Mouse (Mus musculus) neural tube, embryonic 12.5 days (tissue): Measurements from ENCODE around the gene Rbfox3. TPM values are rescaled to one million over a fixed set of nuclear protein-coding genes. Genes with fewer than 3 reads are reported as not detected.

Source experiments
- ATAC-seq: fragments of 200-750 bp; cut with Nextera tagmentation; 2 replicates; pipeline ENCODE4 v1.8.0; 2017; ENCODE audit warnings: low read depth, mild to moderate bottlenecking, moderate TSS enrichment, moderate library complexity; ENCODE audit not compliant: low FRiP score
- H3K27ac ChIP-seq: fragments of 300-500 bp; sonication (generic); 2 replicates; pipeline ENCODE4 v1.5.1; 2016
- H3K27me3 ChIP-seq: fragments of 300-500 bp; sonication (generic); replicated peaks from 2 replicates; pipeline ENCODE4 v1.6.1; 2016; ENCODE audit warnings: mild to moderate bottlenecking
- H3K36me3 ChIP-seq: fragments of 300-500 bp; sonication (generic); 2 replicates; pipeline ENCODE4 v1.6.1; 2016; ENCODE audit warnings: mild to moderate bottlenecking
- H3K4me1 ChIP-seq: fragments of 300-500 bp; sonication (generic); 2 replicates; pipeline ENCODE4 v1.6.1; 2016
- H3K4me2 ChIP-seq: fragments of 300-500 bp; sonication (generic); replicated peaks from 2 replicates; pipeline ENCODE4 v1.6.1; 2016; ENCODE audit warnings: mild to moderate bottlenecking
- H3K4me3 ChIP-seq: fragments of 300-500 bp; sonication (generic); 2 replicates; pipeline ENCODE4 v1.5.1; 2016
- H3K9ac ChIP-seq: fragments of 300-500 bp; sonication (generic); 2 replicates; pipeline ENCODE4 v1.6.1; 2016; ENCODE audit warnings: mild to moderate bottlenecking
- H3K9me3 ChIP-seq: fragments of 300-500 bp; sonication (generic); 2 replicates; pipeline ENCODE4 v1.6.1; 2016; ENCODE audit warnings: mild to moderate bottlenecking
- WGBS: fragments of 180-500 bp; shearing (Covaris S2); methylation state at CpG from one replicate; pipeline ENCODE4 v1.1.7; 2016; 5-methylcytosine and 5-hydroxymethylcytosine counted together
- polyA plus RNA-seq: library from polyadenylated mRNA; unstranded; fragments of >200 nt; fragmentation: Nextera tagmentation; extraction: Ambion mirVana; gene quantifications from 2 replicates; pipeline ENCODE4 v1.2.1, GENCODE M21; 2016

Rbfox3 gene
- polyA plus RNA-seq, 1 experiment from 2014 or later, result 52.6 TPM

DNA sequence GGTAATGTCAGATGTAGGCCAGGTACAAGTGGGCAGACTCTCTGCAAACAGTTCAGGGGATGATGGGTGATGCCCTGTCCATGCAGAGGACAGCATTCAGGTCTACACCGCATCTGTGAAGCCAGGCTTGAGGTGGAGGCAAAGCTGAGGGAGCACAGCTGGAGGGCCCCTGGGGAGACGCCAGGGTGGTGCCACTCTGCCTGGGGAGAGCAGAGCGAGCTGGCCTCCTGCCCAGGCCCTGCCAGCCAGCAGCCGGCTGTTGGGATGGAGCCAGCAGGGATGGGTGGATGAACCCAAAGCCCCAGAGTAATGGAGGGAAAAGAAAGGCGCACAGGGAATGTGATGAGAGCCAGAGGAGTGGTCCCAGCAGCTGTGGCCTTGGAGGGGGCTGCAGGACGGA lies 399.5 kb downstream of the Rbfox3 start:
- no peak overlapping the region for H3K9ac ChIP-seq
- peak overlapping the region; percentile 20; the same call in 1 of the 2 replicates for H3K4me2 ChIP-seq
- peaks cover 30% of the 10 kb centered on the region for H3K4me1 ChIP-seq
- no peaks in the 10 kb centered on the region for H3K36me3 ChIP-seq
- H3K4me3 ChIP-seq, result no peak overlapping the region
- no peaks in the 10 kb centered on the region for H3K9me3 ChIP-seq
- peak; percentile 25 for ATAC-seq
- no peak overlapping the region for H3K27ac ChIP-seq
- no peaks in the 10 kb centered on the region for H3K27me3 ChIP-seq
- 67% methylated on average over 6 of the region's 6 CpGs for WGBS

DNA sequence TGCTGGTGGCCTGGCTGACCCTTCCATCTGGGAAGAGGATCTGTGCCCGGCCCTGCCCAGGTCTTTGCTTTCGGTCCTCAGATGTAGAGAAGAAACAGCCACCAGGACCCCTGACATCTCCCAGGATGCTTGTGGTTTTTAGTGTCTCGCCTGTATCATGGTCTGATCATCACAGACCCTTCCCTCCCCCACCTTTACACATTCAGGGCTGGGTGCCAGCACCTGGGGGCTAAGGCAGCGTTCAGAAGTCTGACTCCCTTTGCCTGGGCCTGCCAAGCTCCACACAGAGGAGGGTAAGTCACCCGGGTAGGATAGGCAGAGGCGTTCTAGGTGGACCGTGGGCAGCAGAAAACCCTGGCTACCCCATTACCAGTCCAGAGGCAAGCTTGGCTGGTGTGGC lies 403.1 kb downstream of the Rbfox3 start:
- no peaks in the 10 kb centered on the region for H3K9me3 ChIP-seq
- H3K4me2 ChIP-seq, result no peak overlapping the region
- ATAC-seq, result no peak
- no peak overlapping the region for H3K4me3 ChIP-seq
- H3K4me1 ChIP-seq, result peaks cover 25% of the 10 kb centered on the region
- H3K9ac ChIP-seq, result no peak overlapping the region
- H3K27me3 ChIP-seq, result peaks cover 16% of the 10 kb centered on the region
- no peak overlapping the region for H3K27ac ChIP-seq
- 81% methylated on average over 7 of the region's 7 CpGs for WGBS
- H3K36me3 ChIP-seq, result no peaks in the 10 kb centered on the region

DNA sequence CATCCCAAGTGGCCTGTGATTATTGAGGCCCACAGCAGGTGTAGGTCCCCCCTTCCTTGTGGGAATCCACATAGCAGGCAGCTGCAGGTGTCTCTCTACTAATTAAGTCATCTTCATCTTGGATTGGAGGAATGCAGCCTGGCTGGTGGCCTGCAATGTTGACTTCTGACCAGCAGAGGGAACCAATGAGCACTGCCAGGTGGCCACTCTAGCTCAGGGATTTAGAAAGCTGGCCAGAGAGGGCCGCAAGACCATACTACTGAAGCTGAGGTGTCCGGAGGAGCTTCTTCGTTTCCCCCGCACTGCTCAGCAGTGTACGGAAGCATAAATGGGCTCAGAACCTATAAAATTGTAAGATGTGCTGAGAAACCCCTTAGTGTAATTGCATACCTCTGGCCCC lies 403.5 kb downstream of the Rbfox3 start:
- no peak overlapping the region for H3K4me3 ChIP-seq
- H3K9ac ChIP-seq, result no peak overlapping the region
- WGBS, result 44% methylated on average over 5 of the region's 5 CpGs
- H3K27me3 ChIP-seq, result peaks cover 20% of the 10 kb centered on the region
- H3K4me2 ChIP-seq, result no peak overlapping the region
- no peaks in the 10 kb centered on the region for H3K36me3 ChIP-seq
- no peaks in the 10 kb centered on the region for H3K9me3 ChIP-seq
- H3K4me1 ChIP-seq, result peaks cover 22% of the 10 kb centered on the region
- H3K27ac ChIP-seq, result no peak overlapping the region
- no peak for ATAC-seq

DNA sequence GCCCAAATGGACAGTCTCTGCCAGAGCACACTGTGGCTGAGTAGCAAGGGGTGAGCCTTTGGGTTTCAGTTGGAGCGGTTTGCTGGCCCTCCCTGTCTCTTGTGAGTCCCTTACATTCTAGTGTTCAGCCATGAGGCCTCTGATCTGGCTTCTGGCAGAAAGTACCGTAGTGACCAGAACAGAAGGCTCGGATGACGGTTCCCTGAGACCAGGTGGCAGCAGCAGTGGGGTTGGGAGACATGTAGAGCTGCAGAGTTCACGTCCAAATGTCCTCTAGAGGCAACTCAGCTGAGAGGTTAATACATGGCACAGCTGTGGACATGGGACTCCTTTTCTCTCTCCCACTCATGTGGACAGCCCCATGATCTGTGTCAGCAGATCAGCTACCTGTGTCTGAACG lies 404.3 kb downstream of the Rbfox3 start:
- no peak for ATAC-seq
- Histone ChIP-seq H3K27ac (no peak overlapping the region), H3K4me1 (peaks cover 14% of the 10 kb centered on the region)

DNA sequence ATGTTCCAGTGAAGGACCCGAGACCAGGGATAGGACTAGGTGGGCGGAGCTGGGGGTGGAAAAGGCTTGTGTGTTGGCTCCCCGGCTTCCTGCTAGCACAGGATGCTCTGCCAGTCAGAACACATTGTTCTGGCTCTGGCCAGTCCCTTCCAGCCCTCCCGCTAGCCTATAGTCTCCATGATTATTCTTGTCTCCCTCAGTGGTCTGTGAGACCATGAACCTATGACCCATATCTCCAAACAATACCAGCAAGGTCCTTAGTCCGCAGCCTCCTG lies 407.3 kb downstream of the Rbfox3 start:
- Histone ChIP-seq H3K4me2 (no peak overlapping the region), H3K27ac (no peak overlapping the region), H3K9me3 (no peaks in the 10 kb centered on the region), H3K27me3 (peaks cover 21% of the 10 kb centered on the region), H3K4me3 (no peak overlapping the region), H3K9ac (no peak overlapping the region), H3K36me3 (peaks cover 5% of the 10 kb centered on the region; the same call in 1 of the 2 replicates), H3K4me1 (peaks cover 9% of the 10 kb centered on the region; the same call in 1 of the 2 replicates)
- ATAC-seq, result no peak
- 65% methylated on average over 5 of the region's 5 CpGs for WGBS

More for the DNA sequence above, 404.3 kb downstream of the Rbfox3 start:
- no peak overlapping the region for H3K9ac ChIP-seq
- H3K4me2 ChIP-seq, result no peak overlapping the region
- WGBS, result 89% methylated on average over 6 of the region's 6 CpGs
- H3K36me3 ChIP-seq, result no peaks in the 10 kb centered on the region
- H3K4me3 ChIP-seq, result no peak overlapping the region
- no peaks in the 10 kb centered on the region for H3K9me3 ChIP-seq
- H3K27me3 ChIP-seq, result peaks cover 21% of the 10 kb centered on the region

DNA sequence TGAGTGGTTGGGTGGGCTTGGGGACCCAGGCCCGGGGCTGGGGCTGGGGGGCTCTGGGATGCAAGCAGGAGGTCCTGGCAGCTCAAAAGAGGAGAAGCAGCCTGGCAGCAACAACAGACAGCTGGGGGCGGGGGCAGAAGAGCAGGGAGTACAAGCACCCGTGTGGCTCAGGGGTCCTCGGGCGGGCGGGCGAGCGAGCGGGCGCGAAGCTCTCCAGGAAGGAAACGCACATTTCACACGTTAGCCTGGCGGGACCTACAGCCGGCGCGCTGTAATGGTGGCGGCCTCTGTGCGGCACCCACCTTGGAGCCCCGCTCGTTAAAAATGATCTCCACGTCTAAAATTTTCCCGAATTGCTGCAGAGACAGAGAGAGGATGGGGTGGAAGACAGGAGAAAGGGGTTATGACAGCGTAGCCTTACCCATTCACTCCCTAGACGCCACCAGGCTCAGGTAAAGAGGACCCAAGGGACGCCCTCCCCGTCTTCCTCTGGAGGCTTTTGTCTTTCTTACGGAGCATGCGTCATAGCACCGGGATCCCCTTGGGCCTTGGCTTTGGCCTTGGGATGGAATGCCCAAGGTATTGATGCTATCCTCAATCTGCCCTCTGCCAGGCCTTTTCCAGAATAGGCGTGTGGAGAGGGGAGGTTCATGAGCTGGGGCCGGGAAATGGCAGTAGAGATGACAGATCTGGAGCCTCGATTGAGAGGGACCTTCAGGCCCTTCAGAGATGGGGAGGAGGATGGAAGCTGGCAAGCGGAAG lies 407.8 kb downstream of the Rbfox3 start:
- H3K4me2 ChIP-seq, result peak overlapping the region; percentile 22; the same call in 1 of the 2 replicates
- no peak for ATAC-seq

DNA sequence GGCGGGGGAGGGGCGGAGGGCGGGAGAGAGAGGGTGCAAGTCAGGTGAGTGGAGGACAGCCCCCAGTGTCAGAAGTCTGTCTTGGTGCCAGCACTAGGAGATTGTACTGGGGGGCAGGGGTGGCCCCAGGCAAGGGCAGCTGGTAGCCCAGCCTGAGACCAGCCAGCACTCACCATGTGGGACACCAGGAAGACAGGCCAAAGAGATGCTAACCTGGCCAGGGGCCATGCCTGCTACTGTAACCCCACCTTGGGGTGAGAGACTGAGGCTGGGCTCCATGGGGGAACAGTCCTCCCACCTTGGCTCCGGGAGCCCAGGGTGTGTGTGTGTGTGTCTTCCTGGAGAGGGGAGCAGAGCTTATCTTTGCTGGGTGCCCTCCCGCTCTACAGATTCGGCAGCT lies 408.4 kb downstream of the Rbfox3 start:
- H3K4me3 ChIP-seq, result no peak overlapping the region

More for the DNA sequence above, 407.8 kb downstream of the Rbfox3 start:
- Histone ChIP-seq H3K9me3 (no peaks in the 10 kb centered on the region), H3K36me3 (peaks cover 5% of the 10 kb centered on the region; the same call in 1 of the 2 replicates), H3K27ac (no peak overlapping the region), H3K4me3 (no peak overlapping the region), H3K27me3 (peaks cover 21% of the 10 kb centered on the region), H3K9ac (no peak overlapping the region), H3K4me1 (peaks cover 9% of the 10 kb centered on the region; the same call in 1 of the 2 replicates)
- WGBS, result 25% methylated on average over 34 of the region's 34 CpGs

DNA sequence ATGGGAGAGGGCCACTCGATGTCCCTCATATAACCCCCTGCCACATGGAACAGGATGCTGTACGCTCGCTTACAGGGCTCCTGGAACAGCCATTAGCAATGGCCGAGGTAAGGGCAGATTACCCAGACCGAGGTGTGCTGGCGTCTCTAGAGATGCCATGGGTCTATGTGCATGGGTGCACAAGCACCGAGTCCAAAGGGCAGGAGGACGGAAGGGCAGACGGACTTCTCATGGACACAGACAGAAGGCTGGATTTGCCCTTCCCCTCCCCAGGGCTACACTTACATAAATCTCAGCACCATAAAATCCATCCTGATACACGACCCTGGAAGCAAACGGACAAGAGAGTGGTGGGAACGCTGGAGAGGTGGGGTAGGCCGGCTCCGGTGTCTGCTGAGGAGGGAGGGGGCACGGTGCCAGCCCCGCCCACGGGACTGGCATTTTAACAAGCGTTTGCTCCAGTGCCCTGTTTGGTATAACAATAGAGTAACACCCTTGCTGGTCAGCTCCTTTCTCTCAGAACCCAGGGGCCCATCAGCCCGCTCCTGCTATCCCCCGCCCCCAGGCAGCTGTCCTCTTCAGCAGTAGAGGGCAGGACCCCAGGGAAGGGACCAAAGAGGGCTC lies 415.2 kb downstream of the Rbfox3 start:
- WGBS, result 39% methylated on average over 20 of the region's 20 CpGs
- Histone ChIP-seq H3K9ac (no peak overlapping the region), H3K4me3 (no peak overlapping the region), H3K4me1 (peaks cover 19% of the 10 kb centered on the region), H3K4me2 (no peak overlapping the region), H3K36me3 (no peaks in the 10 kb centered on the region), H3K27ac (no peak overlapping the region), H3K27me3 (no peaks in the 10 kb centered on the region), H3K9me3 (no peaks in the 10 kb centered on the region)
- no peak for ATAC-seq

More for the DNA sequence above, 408.4 kb downstream of the Rbfox3 start:
- H3K9ac ChIP-seq, result no peak overlapping the region
- peak overlapping the region; percentile 22; the same call in 1 of the 2 replicates for H3K4me2 ChIP-seq
- no peak for ATAC-seq
- 0 out of 2 replicates have a peak, but pooled peaks cover 9% of the 10 kb centered on the region for H3K4me1 ChIP-seq
- H3K9me3 ChIP-seq, result no peaks in the 10 kb centered on the region
- H3K27ac ChIP-seq, result no peak overlapping the region
- H3K36me3 ChIP-seq, result peaks cover 5% of the 10 kb centered on the region; the same call in 1 of the 2 replicates
- peaks cover 21% of the 10 kb centered on the region for H3K27me3 ChIP-seq
- WGBS, result 58% methylated on average over 6 of the region's 6 CpGs

DNA sequence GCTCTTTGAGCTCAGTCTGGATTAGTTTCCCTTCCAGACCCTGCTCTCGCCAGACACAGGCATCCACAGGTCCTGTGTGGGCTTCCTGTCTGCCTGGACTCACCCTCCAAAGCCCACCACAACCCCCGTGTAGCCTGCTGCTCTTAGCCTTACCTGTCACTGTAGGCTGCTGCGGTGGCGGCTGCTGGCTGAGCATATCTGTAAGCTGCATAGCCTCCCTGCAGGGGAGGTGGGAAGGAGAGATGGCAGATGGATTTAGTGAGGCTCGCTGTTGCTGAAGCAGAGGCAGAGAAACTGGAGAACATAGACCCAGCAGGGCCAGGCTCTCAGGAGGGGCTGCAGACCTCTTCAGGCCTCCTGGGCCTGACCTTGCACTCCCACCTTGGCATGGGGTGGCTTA lies 416.3 kb downstream of the Rbfox3 start:
- H3K4me2 ChIP-seq, result no peak overlapping the region
- peaks cover 27% of the 10 kb centered on the region for H3K4me1 ChIP-seq
- ATAC-seq, result no peak
- H3K9me3 ChIP-seq, result no peaks in the 10 kb centered on the region
- no peak overlapping the region for H3K4me3 ChIP-seq
- no peaks in the 10 kb centered on the region for H3K27me3 ChIP-seq
- no peak overlapping the region for H3K27ac ChIP-seq
- H3K9ac ChIP-seq, result no peak overlapping the region
- 49% methylated on average over 5 of the region's 5 CpGs for WGBS
- H3K36me3 ChIP-seq, result no peaks in the 10 kb centered on the region

DNA sequence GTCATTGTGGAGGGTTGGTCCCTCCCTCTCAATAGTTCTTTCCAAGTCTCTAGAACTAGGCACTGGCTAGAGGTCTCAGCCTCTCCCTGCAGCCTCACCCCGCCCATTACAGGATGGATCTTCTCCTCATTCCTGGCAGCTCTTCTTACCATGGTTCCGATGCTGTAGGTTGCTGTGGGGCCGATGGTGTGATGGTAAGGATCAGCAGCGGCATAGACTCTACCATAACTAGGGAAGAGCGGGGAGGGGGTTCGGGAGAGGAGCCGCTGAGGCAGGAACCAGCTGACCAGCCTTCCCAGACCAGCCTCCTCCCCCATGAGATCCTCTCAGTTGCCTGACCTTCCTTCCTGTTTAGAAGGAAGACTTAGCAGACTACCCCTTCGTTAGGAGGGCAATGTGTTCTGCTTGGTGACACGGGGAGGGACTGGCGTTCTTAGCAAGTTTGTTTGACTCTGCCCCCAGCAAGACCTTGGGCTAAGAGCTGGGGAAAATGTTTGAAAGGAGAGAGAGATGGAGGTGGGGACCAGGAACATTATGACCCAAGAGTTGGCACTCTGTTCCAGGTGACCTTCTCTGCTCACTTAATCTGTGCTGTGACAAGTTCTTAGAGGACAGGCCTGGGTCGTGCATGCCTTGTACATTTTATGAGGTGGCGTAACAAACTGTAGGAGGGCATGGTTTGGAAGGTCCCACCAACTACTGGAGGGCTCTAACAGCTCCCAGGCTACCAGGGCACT lies 417.2 kb downstream of the Rbfox3 start:
- Histone ChIP-seq H3K27me3 (no peaks in the 10 kb centered on the region), H3K27ac (no peak overlapping the region), H3K36me3 (no peaks in the 10 kb centered on the region), H3K4me3 (no peak overlapping the region), H3K4me1 (peaks cover 35% of the 10 kb centered on the region), H3K9me3 (no peaks in the 10 kb centered on the region), H3K9ac (no peak overlapping the region), H3K4me2 (no peak overlapping the region)
- no peak for ATAC-seq
- 85% methylated on average over 12 of the region's 12 CpGs for WGBS

DNA sequence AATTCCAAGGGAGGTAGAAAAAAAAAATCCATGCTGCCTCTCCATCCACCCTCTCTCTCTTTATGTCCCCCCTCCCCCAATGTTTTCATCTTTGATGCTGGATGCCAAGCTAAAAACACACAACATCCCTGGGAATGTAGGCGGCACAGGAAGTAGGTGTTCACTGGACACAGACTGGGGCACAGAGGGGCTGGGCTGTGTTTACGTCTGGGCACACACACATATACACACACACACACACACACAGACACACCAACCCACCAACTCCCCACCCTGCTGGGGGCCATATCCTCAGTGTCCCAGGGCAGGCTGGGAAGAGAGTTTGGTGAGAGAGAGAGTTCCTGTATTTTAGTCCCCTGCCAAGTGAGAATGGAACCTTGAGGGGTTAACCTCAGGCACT lies 417.9 kb downstream of the Rbfox3 start:
- H3K27me3 ChIP-seq, result no peaks in the 10 kb centered on the region
- no peaks in the 10 kb centered on the region for H3K36me3 ChIP-seq
- no peak overlapping the region for H3K4me2 ChIP-seq
- no peak overlapping the region for H3K9ac ChIP-seq
- 82% methylated on average over 2 of the region's 2 CpGs for WGBS
- peaks cover 41% of the 10 kb centered on the region for H3K4me1 ChIP-seq
- no peaks in the 10 kb centered on the region for H3K9me3 ChIP-seq
- no peak for ATAC-seq
- H3K27ac ChIP-seq, result no peak overlapping the region
- H3K4me3 ChIP-seq, result no peak overlapping the region

DNA sequence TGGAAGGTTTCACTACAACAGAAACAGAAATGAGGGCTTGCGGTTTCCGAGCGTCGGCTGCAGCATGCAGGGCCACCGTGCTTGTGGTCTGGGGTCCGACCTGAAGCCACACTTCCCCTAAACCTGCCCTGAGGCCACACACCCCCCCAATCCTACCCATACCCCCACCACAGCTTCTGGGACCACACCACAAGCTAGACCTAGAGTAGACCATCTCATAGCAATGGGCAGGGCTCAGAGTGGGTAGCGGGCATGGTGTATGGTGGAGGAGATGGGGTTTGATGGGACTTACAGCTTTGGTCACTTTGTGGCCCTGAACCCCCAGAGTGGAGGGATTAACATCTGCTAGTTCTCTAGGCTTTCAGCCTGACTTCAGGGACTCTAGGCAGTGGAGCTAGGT lies 420.2 kb downstream of the Rbfox3 start:
- peaks cover 41% of the 10 kb centered on the region for H3K4me1 ChIP-seq
- no peaks in the 10 kb centered on the region for H3K27me3 ChIP-seq
- no peak overlapping the region for H3K4me3 ChIP-seq
- H3K9me3 ChIP-seq, result no peaks in the 10 kb centered on the region
- H3K27ac ChIP-seq, result no peak overlapping the region
- no peak overlapping the region for H3K9ac ChIP-seq
- no peak for ATAC-seq
- WGBS, result 88% methylated on average over 7 of the region's 7 CpGs
- H3K36me3 ChIP-seq, result peaks cover 9% of the 10 kb centered on the region
- H3K4me2 ChIP-seq, result no peak overlapping the region
